Mouse (Mus musculus) MEL (cell line): ENCODE measurements at regions not wholly inside any gene's neighbourhood (a gene's known extent, or its start where the extent isn't known, plus 50 kb on each side); places are given as distances from the start of the nearest gene placed in this dataset.

ENCODE experiments used
- CHD1 ChIP-seq: IDR thresholded peaks from 2 replicates; pipeline ENCODE4 v1.6.1; 2012; ENCODE audit warnings: low read depth, mild to moderate bottlenecking, inconsistent platforms, low read length, improper control_type of control experiment
- E2F4 ChIP-seq: IDR thresholded peaks from 2 replicates; pipeline ENCODE4 v1.6.1; 2011; ENCODE audit warnings: low read depth, low read length, improper control_type of control experiment, borderline replicate concordance
- MAZ ChIP-seq: IDR thresholded peaks from 2 replicates; pipeline ENCODE4 v1.6.1; 2012; ENCODE audit warnings: low read depth, mild to moderate bottlenecking, inconsistent platforms, low read length, improper control_type of control experiment
- NRF1 ChIP-seq: IDR thresholded peaks from 2 replicates; pipeline ENCODE4 v1.6.1; 2014; ENCODE audit warnings: low read depth, mild to moderate bottlenecking, inconsistent platforms, low read length, improper control_type of control experiment, moderate library complexity; ENCODE audit not compliant: poor library complexity, insufficient read depth, severe bottlenecking
- POLR2A ChIP-seq, 2 experiments: IDR thresholded peaks; 2 replicates each; pipeline ENCODE4 v1.6.1; 2011 to 2012; ENCODE audit warnings: low read length in 2 of 2, mild to moderate bottlenecking in 2 of 2, control low read depth in 1 of 2, improper control_type of control experiment in 1 of 2, low read depth in 1 of 2, moderate library complexity in 1 of 2; ENCODE audit not compliant: control insufficient read depth in 1 of 2, insufficient read depth in 1 of 2, poor library complexity in 1 of 2
- SMC3 ChIP-seq: IDR thresholded peaks from 2 replicates; pipeline ENCODE4 v1.6.1; 2011; ENCODE audit warnings: low read depth, low read length, improper control_type of control experiment

GRCm38 (mm10) chr3:70385961-70386360, 378.5 kb downstream of the Otol1 start:
- TF ChIP-seq POLR2A (IDR thresholded peaks at IDR 0.05; ENCODE audit: control insufficient read depth in 1 of 2, insufficient read depth in 1 of 2, low read depth in 1 of 2, low read length in 2 of 2, poor library complexity in 1 of 2) (no peak), NRF1 (no peak), MAZ (no peak), CHD1 (no peak), E2F4 (no peak), SMC3 (no peak)
